10 mouse cellular contexts compared by ENCODE assay signal in genomic region chr3:86689305-86689704, GRCm38 (mm10).
A peak's percentile ranks its signal among the peaks of the same experiment; 100 is the strongest.
DNase-seq lines count a peak whose midpoint lies in the region; ATAC-seq and TF ChIP-seq lines count a peak whose summit lies in the region.
"Had no signal": no experiment of that assay in that cellular context is flagged by ENCODE, and none has a peak within 500 bp of the region (broad histone marks: within the 10 kb centered on the region; RNA-seq: fewer than 3 reads in every experiment).

No protein-coding gene starts in this region.

- WGBS in heart, embryonic 13.5 days, result 17% methylated on average over 7 of the region's 7 CpGs
- 17% methylated on average over 7 of the region's 7 CpGs for WGBS in hindbrain, embryonic 16.5 days
- WGBS in neural tube, embryonic 15.5 days, result 19% methylated on average over 7 of the region's 7 CpGs
- WGBS in thymus, adult 2 months, result 87% methylated on average over 7 of the region's 7 CpGs

- no peak for ATAC-seq in heart, embryonic 13.5 days (ENCODE audit: extremely low read depth, insufficient number of reproducible peaks, low FRiP score, low TSS enrichment)
- no peak for ATAC-seq in hindbrain, embryonic 16.5 days
- no peak for ATAC-seq in neural tube, embryonic 15.5 days (ENCODE audit: low FRiP score)

- no peaks in the 10 kb centered on the region for H3K36me3 ChIP-seq in heart, embryonic 13.5 days
- H3K36me3 ChIP-seq in hindbrain, embryonic 16.5 days (ENCODE audit: control insufficient read depth, insufficient read depth, low read length), result no peaks in the 10 kb centered on the region
- H3K36me3 ChIP-seq in neural tube, embryonic 15.5 days, result no peaks in the 10 kb centered on the region
- H3K36me3 ChIP-seq in thymus, adult 2 months (ENCODE audit: control insufficient read depth, insufficient read depth, low read length), result no peaks in the 10 kb centered on the region
- H3K36me3 ChIP-seq: lung, embryonic 15.5 days; stomach, embryonic 15.5 days had no signal

- DNase-seq in heart, postnatal 14 days, result no peak
- peak; percentile 12 to 16 for DNase-seq in cerebellum, adult 18-20 months
- no peak for DNase-seq in c-Kit-positive CD71-positive TER-119-positive erythroid progenitor cells, embryonic 14.5 days (ENCODE audit: low spot score)
- no peak for DNase-seq in urinary bladder, postnatal 4 days (ENCODE audit: low spot score in 2 of 2)
- DNase-seq in thymus, adult 2 months, result no peak

- no peak overlapping the region for H3K9ac ChIP-seq in heart, embryonic 13.5 days
- H3K9ac ChIP-seq in hindbrain, embryonic 16.5 days (ENCODE audit: low read depth, low read length), result no peak overlapping the region
- H3K9ac ChIP-seq in neural tube, embryonic 15.5 days (replicated peaks), result no peak overlapping the region
- H3K9ac ChIP-seq: lung, embryonic 15.5 days; stomach, embryonic 15.5 days had no signal

- TF ChIP-seq CTCF in thymus, adult 2 months (IDR thresholded peaks at IDR 0.05; ENCODE audit: borderline replicate concordance, control insufficient read depth, extremely low read depth, insufficient read depth, low read length, poor library complexity), result no peak

- H3K27ac ChIP-seq in heart, embryonic 13.5 days (replicated peaks), result no peak overlapping the region
- no peak overlapping the region for H3K27ac ChIP-seq in hindbrain, embryonic 16.5 days (ENCODE audit: low read depth, low read length)
- H3K27ac ChIP-seq in neural tube, embryonic 15.5 days (replicated peaks), result no peak overlapping the region
- H3K27ac ChIP-seq in thymus, adult 2 months (ENCODE audit: control insufficient read depth, insufficient read depth, low read length), result no peak overlapping the region
- H3K27ac ChIP-seq: lung, embryonic 15.5 days; stomach, embryonic 15.5 days had no signal

- no peak for TF ChIP-seq POLR2A in thymus, adult 2 months (IDR thresholded peaks at IDR 0.05; ENCODE audit: control insufficient read depth, extremely low read depth, insufficient read depth, low read length, poor library complexity)

- intact Hi-C loops in heart, postnatal 14 days (cut with DNase I), result no loop called here

- H3K9me3 ChIP-seq in heart, embryonic 13.5 days, result no peaks in the 10 kb centered on the region
- H3K9me3 ChIP-seq in hindbrain, embryonic 16.5 days (ENCODE audit: control insufficient read depth, low read length), result no peaks in the 10 kb centered on the region
- no peaks in the 10 kb centered on the region for H3K9me3 ChIP-seq in neural tube, embryonic 15.5 days (replicated peaks)
- H3K9me3 ChIP-seq: lung, embryonic 15.5 days; stomach, embryonic 15.5 days had no signal

- peaks cover 31% of the 10 kb centered on the region for H3K27me3 ChIP-seq in heart, embryonic 13.5 days (replicated peaks)
- no peaks in the 10 kb centered on the region for H3K27me3 ChIP-seq in hindbrain, embryonic 16.5 days (replicated peaks; ENCODE audit: control insufficient read depth, insufficient read depth, low read length)
- no peaks in the 10 kb centered on the region for H3K27me3 ChIP-seq in neural tube, embryonic 15.5 days (replicated peaks)
- no peaks in the 10 kb centered on the region for H3K27me3 ChIP-seq in thymus, adult 2 months (ENCODE audit: control insufficient read depth, insufficient read depth, low read length)
- H3K27me3 ChIP-seq: lung, embryonic 15.5 days; stomach, embryonic 15.5 days had no signal

- peak overlapping the region; percentile 22 for H3K4me3 ChIP-seq in heart, embryonic 13.5 days
- H3K4me3 ChIP-seq in hindbrain, embryonic 16.5 days (ENCODE audit: low read length), result no peak overlapping the region
- H3K4me3 ChIP-seq in neural tube, embryonic 15.5 days (replicated peaks), result no peak overlapping the region
- no peak overlapping the region for H3K4me3 ChIP-seq in thymus, adult 2 months (ENCODE audit: control insufficient read depth, insufficient read depth, low read length)
- H3K4me3 ChIP-seq: lung, embryonic 15.5 days; stomach, embryonic 15.5 days had no signal

- peak overlapping the region; percentile 53 for H3K4me2 ChIP-seq in heart, embryonic 13.5 days
- H3K4me2 ChIP-seq in hindbrain, embryonic 16.5 days (ENCODE audit: low read length), result peak overlapping the region; percentile 22
- peak overlapping the region; percentile 32; the same call in 1 of the 2 replicates for H3K4me2 ChIP-seq in neural tube, embryonic 15.5 days
- H3K4me2 ChIP-seq: lung, embryonic 15.5 days; stomach, embryonic 15.5 days had no signal

- peaks cover 12% of the 10 kb centered on the region for H3K4me1 ChIP-seq in heart, embryonic 13.5 days
- peaks cover 2% of the 10 kb centered on the region; the same call in 1 of the 2 replicates for H3K4me1 ChIP-seq in hindbrain, embryonic 16.5 days (ENCODE audit: control insufficient read depth, insufficient read depth, low read depth, low read length)
- peaks cover 10% of the 10 kb centered on the region for H3K4me1 ChIP-seq in neural tube, embryonic 15.5 days
- no peaks in the 10 kb centered on the region for H3K4me1 ChIP-seq in thymus, adult 2 months (replicated peaks; ENCODE audit: control insufficient read depth, insufficient read depth, low read length)
- H3K4me1 ChIP-seq: lung, embryonic 15.5 days; stomach, embryonic 15.5 days had no signal

Comparison
In these comparisons a context has a peak if more than half of its experiments do, and no peak if none do; other contexts are left out.
1. DNase-seq: peak in cerebellum, adult 18-20 months (2 of 2); none in heart, postnatal 14 days (0 of 2), c-Kit-positive CD71-positive TER-119-positive erythroid progenitor cells, embryonic 14.5 days (single experiment), urinary bladder, postnatal 4 days (0 of 2) and thymus, adult 2 months (single experiment).
2. Peak in every context shown above with its lines, with median percentiles within 50 percentile points of each other: H3K4me2 ChIP-seq.